ENCODE assay signal across 16 mouse cellular contexts in the genomic region with DNA sequence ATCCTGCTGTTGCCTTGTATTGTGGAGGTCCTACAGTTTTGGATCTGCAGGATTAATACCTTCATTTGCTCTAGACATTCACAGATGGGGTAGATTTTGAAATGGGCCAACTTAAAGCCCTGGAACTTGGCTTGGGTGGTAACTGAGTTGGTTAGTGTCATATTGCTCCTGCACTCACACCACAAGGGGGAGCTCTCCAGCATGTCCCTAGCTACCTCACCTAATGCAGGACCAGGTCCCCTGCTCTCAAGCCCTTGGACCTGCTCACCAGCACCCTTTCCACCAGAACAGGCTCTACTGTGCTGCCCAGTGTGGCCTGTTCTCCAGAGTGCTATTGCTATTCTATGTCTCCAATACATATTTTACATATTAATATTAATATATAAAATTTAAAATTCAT.
DNase-seq lines count a peak whose midpoint lies in the region; ATAC-seq and TF ChIP-seq lines count a peak whose summit lies in the region.
"Had no signal": no experiment of that assay in that cellular context is flagged by ENCODE, and none has a peak within 500 bp of the region (broad histone marks: within the 10 kb centered on the region; RNA-seq: fewer than 3 reads in every experiment).

No protein-coding gene starts in this region.

- peak; percentile 5 to 6 for DNase-seq in adrenal gland, postnatal 36 days
- no peak for DNase-seq in adrenal gland, postnatal 4 days (ENCODE audit: low spot score in 2 of 2)
- DNase-seq in kidney, postnatal 10 days = peak; percentile 5
- no peak for DNase-seq in kidney, adult 2 months
- peak; percentile 32 for DNase-seq in ES-CJ7 (ENCODE audit: low read depth, low spot score)
- DNase-seq in left cerebral cortex, adult 9 months (ENCODE audit: low spot score in 2 of 2) = no peak
- DNase-seq: B cell, adult 2 months; cerebellum, adult 11 months; heart, adult 11 months; heart, postnatal 14 days; liver, embryonic 13.5 days; lung, postnatal 4 days; right cerebral cortex, postnatal 14 days had no signal

- H3K4me2 ChIP-seq in forebrain, embryonic 15.5 days (replicated peaks) = no peak overlapping the region
- H3K4me2 ChIP-seq: liver, embryonic 13.5 days; midbrain, embryonic 15.5 days had no signal

- no peaks in the 10 kb centered on the region for H3K9me3 ChIP-seq in forebrain, embryonic 15.5 days
- H3K9me3 ChIP-seq: liver, embryonic 13.5 days; midbrain, embryonic 15.5 days had no signal

- H3K4me1 ChIP-seq in kidney, adult 2 months (ENCODE audit: control insufficient read depth, insufficient read depth, low read length) = no peaks in the 10 kb centered on the region
- H3K4me1 ChIP-seq in cortical plate, adult 2 months (ENCODE audit: control insufficient read depth, insufficient read depth, low read length) = no peaks in the 10 kb centered on the region
- H3K4me1 ChIP-seq in forebrain, embryonic 15.5 days = no peaks in the 10 kb centered on the region
- H3K4me1 ChIP-seq: liver, embryonic 13.5 days; midbrain, embryonic 15.5 days had no signal

- no peak overlapping the region for H3K9ac ChIP-seq in forebrain, embryonic 15.5 days (replicated peaks)
- H3K9ac ChIP-seq: liver, embryonic 13.5 days; midbrain, embryonic 15.5 days had no signal

- no peak for ATAC-seq in forebrain, embryonic 15.5 days (replicated peaks)
- ATAC-seq: midbrain, embryonic 15.5 days had no signal

- H3K4me3 ChIP-seq in kidney, adult 2 months (ENCODE audit: insufficient read depth, low read depth, low read length) = no peak overlapping the region
- H3K4me3 ChIP-seq in cortical plate, adult 2 months (ENCODE audit: insufficient read depth, low read length) = no peak overlapping the region
- no peak overlapping the region for H3K4me3 ChIP-seq in forebrain, embryonic 15.5 days
- H3K4me3 ChIP-seq: liver, embryonic 13.5 days; midbrain, embryonic 15.5 days had no signal

- no peak for TF ChIP-seq POLR2A in kidney, adult 2 months (IDR thresholded peaks at IDR 0.05; ENCODE audit: low read depth, low read length)
- TF ChIP-seq POLR2A in cortical plate, adult 2 months (IDR thresholded peaks at IDR 0.05; ENCODE audit: extremely low read depth, insufficient read depth, low read length) = no peak

- H3K27me3 ChIP-seq in kidney, adult 2 months (replicated peaks; ENCODE audit: control insufficient read depth, insufficient read depth, low read length) = no peaks in the 10 kb centered on the region
- H3K27me3 ChIP-seq in forebrain, embryonic 15.5 days = no peaks in the 10 kb centered on the region
- H3K27me3 ChIP-seq: liver, embryonic 13.5 days; midbrain, embryonic 15.5 days had no signal

- TF ChIP-seq CTCF in kidney, adult 2 months (conservative IDR thresholded peaks at IDR 0.05; ENCODE audit: insufficient read depth, insufficient read length, low read depth, low read length) = no peak
- TF ChIP-seq CTCF in cortical plate, adult 2 months (IDR thresholded peaks at IDR 0.05; ENCODE audit: extremely low read depth, insufficient read depth, low read length) = 0 out of 2 replicates have a peak, but pooled peaks have one; percentile 2

- H3K36me3 ChIP-seq in kidney, adult 2 months (ENCODE audit: control insufficient read depth, insufficient read depth, low read length) = no peaks in the 10 kb centered on the region
- no peaks in the 10 kb centered on the region for H3K36me3 ChIP-seq in forebrain, embryonic 15.5 days
- H3K36me3 ChIP-seq: liver, embryonic 13.5 days; midbrain, embryonic 15.5 days had no signal

- no peak overlapping the region for H3K27ac ChIP-seq in kidney, adult 2 months (ENCODE audit: insufficient read depth, low read depth, low read length)
- no peak overlapping the region for H3K27ac ChIP-seq in cortical plate, adult 2 months (ENCODE audit: insufficient read depth, low read length)
- H3K27ac ChIP-seq in forebrain, embryonic 15.5 days (replicated peaks) = no peak overlapping the region
- H3K27ac ChIP-seq: liver, embryonic 13.5 days; midbrain, embryonic 15.5 days had no signal

Comparison
In these comparisons a context has a peak if more than half of its experiments do, and no peak if none do; other contexts are left out.
1. DNase-seq: peak in adrenal gland, postnatal 36 days (2 of 2), kidney, postnatal 10 days (single experiment) and ES-CJ7 (single experiment); none in adrenal gland, postnatal 4 days (0 of 2), kidney, adult 2 months (single experiment) and left cerebral cortex, adult 9 months (0 of 2).